Mouse (Mus musculus) 3134 (cell line): Measurements from ENCODE around the gene Slc17a7.

Source experiments
- DNase-seq: peaks from one replicate; pipeline ENCODE4 v3.0.0-alpha.2; 2011; ENCODE audit warnings: low spot score; ENCODE audit not compliant: insufficient read length; ENCODE audit errors: extremely low read depth

Gene Slc17a7

GRCm38 (mm10) chr7:45195341-45196175, 31.8 kb downstream of the Slc17a7 start:
- no peak for DNase-seq

- no peak for DNase-seq
These were observed 32.4 kb downstream of the Slc17a7 start for GRCm38 (mm10) chr7:45196176-45196535.

- no peak for DNase-seq
These were observed 33.2 kb downstream of the Slc17a7 start for GRCm38 (mm10) chr7:45196994-45197393.

GRCm38 (mm10) chr7:45198435-45198834, 34.7 kb downstream of the Slc17a7 start:
- DNase-seq, result peak; percentile 38

GRCm38 (mm10) chr7:45198961-45199360, 35.2 kb downstream of the Slc17a7 start:
- no peak for DNase-seq

GRCm38 (mm10) chr7:45202654-45203053, 38.9 kb downstream of the Slc17a7 start:
- no peak for DNase-seq

GRCm38 (mm10) chr7:45204380-45205143, 40.8 kb downstream of the Slc17a7 start, which contains the start of gene Ccdc155:
Ccdc155 (minus strand) TSS chr7:45204892.
- no peak for DNase-seq

- no peak for DNase-seq
These were observed 44.5 kb downstream of the Slc17a7 start for GRCm38 (mm10) chr7:45208260-45208659.

- DNase-seq, result no peak
These were observed 47.3 kb downstream of the Slc17a7 start for GRCm38 (mm10) chr7:45211070-45211469.

GRCm38 (mm10) chr7:45211851-45212251, 48.1 kb downstream of the Slc17a7 start, which contains the start of gene Dkkl1:
Dkkl1 (minus strand) TSS chr7:45212147.
- DNase-seq, result no peak

- no peak for DNase-seq
These were observed 48.6 kb downstream of the Slc17a7 start for GRCm38 (mm10) chr7:45212356-45212755.

- DNase-seq, result no peak
These were observed 50.0 kb downstream of the Slc17a7 start for GRCm38 (mm10) chr7:45213708-45214107.

GRCm38 (mm10) chr7:45215673-45216441, 52.1 kb downstream of the Slc17a7 start, which contains the start of gene Tead2:
Tead2 (plus strand) TSS chr7:45215753.
- DNase-seq, result peak; percentile 76

- DNase-seq, result peak; percentile 77
These were observed 52.9 kb downstream of the Slc17a7 start for GRCm38 (mm10) chr7:45216442-45217183.

- no peak for DNase-seq
These were observed 57.9 kb downstream of the Slc17a7 start for GRCm38 (mm10) chr7:45221680-45222079.

- DNase-seq, result no peak
These were observed 61.1 kb downstream of the Slc17a7 start for GRCm38 (mm10) chr7:45224826-45225225.
